Mouse (Mus musculus): ENCODE data around the gene B3gat2. TPM values are rescaled to one million over a fixed set of nuclear protein-coding genes. Genes with fewer than 3 reads are reported as not detected.

Gene B3gat2
- polyA plus RNA-seq, 1 experiment: not detected

GRCm38 (mm10) chr1:23826887-23827758 lies 65.6 kb downstream of the B3gat2 start:
- H3K4me3 ChIP-seq (ENCODE audit: insufficient read depth, low read length): no peak overlapping the region
- H3K4me1 ChIP-seq (ENCODE audit: control insufficient read depth, insufficient read depth, low read length): no peaks in the 10 kb centered on the region
- no peak overlapping the region for H3K27ac ChIP-seq (ENCODE audit: insufficient read depth, low read depth, low read length)
- TF ChIP-seq CTCF (IDR thresholded peaks at IDR 0.05; ENCODE audit: low read depth, low read length) (peak; percentile 66; the same call in 1 of the 2 replicates), POLR2A (IDR thresholded peaks at IDR 0.05; ENCODE audit: borderline replicate concordance, low read depth, low read length) (no peak)

GRCm38 (mm10) chr1:23834246-23834645 lies 72.7 kb downstream of the B3gat2 start:
- TF ChIP-seq CTCF (IDR thresholded peaks at IDR 0.05; ENCODE audit: low read depth, low read length) (no peak), POLR2A (IDR thresholded peaks at IDR 0.05; ENCODE audit: borderline replicate concordance, low read depth, low read length) (no peak)
- Histone ChIP-seq H3K4me1 (ENCODE audit: control insufficient read depth, insufficient read depth, low read length) (no peaks in the 10 kb centered on the region), H3K4me3 (ENCODE audit: insufficient read depth, low read length) (no peak overlapping the region), H3K27ac (ENCODE audit: insufficient read depth, low read depth, low read length) (no peak overlapping the region)

DNA sequence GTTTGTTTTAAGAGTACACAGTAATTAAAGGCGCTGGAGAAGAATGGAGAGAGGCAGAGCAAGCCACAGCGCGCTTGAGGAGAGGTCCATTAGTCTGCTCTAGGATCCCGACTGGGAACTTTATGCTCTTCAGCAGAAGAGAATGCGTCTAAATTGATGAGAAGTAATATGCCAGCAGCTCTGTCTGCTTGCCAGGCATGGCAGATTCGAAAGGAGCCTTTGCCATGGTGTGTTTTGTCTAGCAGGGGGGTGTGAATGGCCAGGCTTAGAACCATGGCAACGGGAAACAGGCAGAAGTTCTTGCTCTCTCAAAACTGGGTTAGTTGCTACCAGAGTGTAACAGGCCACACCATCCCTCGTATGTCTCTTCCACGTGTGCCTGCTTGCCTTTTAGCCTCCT lies 73.3 kb downstream of the B3gat2 start:
- TF ChIP-seq POLR2A (IDR thresholded peaks at IDR 0.05; ENCODE audit: borderline replicate concordance, low read depth, low read length) (no peak), CTCF (IDR thresholded peaks at IDR 0.05; ENCODE audit: low read depth, low read length) (no peak)
- Histone ChIP-seq H3K27ac (ENCODE audit: insufficient read depth, low read depth, low read length) (no peak overlapping the region), H3K4me3 (ENCODE audit: insufficient read depth, low read length) (no peak overlapping the region)

GRCm38 (mm10) chr1:23836630-23837029 lies 75.1 kb downstream of the B3gat2 start:
- Histone ChIP-seq H3K4me1 (ENCODE audit: control insufficient read depth, insufficient read depth, low read length) (no peaks in the 10 kb centered on the region), H3K27ac (ENCODE audit: insufficient read depth, low read depth, low read length) (no peak overlapping the region)
- TF ChIP-seq CTCF (IDR thresholded peaks at IDR 0.05; ENCODE audit: low read depth, low read length) (no peak), POLR2A (IDR thresholded peaks at IDR 0.05; ENCODE audit: borderline replicate concordance, low read depth, low read length) (no peak)

More for the DNA sequence above, 73.3 kb downstream of the B3gat2 start:
- H3K4me1 ChIP-seq (ENCODE audit: control insufficient read depth, insufficient read depth, low read length): no peaks in the 10 kb centered on the region

DNA sequence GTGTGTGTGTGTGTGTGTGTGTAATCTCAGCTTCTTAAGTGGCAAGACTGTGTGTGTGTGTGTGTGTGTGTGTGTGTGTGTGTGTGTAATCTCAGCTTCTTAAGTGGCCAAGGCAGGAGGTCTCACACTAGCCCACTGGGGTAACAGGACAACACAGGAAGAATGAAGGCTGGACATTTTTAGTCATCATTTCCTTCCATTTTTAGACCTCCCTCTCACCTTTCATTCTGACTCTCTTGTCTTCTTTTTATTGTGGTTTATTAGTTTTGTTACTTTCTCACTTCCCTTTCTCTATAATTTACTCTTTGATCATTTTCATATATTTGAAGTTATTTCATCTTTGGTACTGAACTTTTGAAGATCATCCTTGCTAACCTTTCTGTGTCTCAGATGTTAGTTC lies 79.4 kb downstream of the B3gat2 start:
- Histone ChIP-seq H3K27ac (ENCODE audit: insufficient read depth, low read depth, low read length) (no peak overlapping the region), H3K4me3 (ENCODE audit: insufficient read depth, low read length) (no peak overlapping the region), H3K4me1 (ENCODE audit: control insufficient read depth, insufficient read depth, low read length) (peaks cover 10% of the 10 kb centered on the region)
- no peak for TF ChIP-seq CTCF (IDR thresholded peaks at IDR 0.05; ENCODE audit: low read depth, low read length)
- TF ChIP-seq POLR2A (IDR thresholded peaks at IDR 0.05; ENCODE audit: borderline replicate concordance, low read depth, low read length): no peak

More at GRCm38 (mm10) chr1:23836630-23837029, 75.1 kb downstream of the B3gat2 start:
- no peak overlapping the region for H3K4me3 ChIP-seq (ENCODE audit: insufficient read depth, low read length)

DNA sequence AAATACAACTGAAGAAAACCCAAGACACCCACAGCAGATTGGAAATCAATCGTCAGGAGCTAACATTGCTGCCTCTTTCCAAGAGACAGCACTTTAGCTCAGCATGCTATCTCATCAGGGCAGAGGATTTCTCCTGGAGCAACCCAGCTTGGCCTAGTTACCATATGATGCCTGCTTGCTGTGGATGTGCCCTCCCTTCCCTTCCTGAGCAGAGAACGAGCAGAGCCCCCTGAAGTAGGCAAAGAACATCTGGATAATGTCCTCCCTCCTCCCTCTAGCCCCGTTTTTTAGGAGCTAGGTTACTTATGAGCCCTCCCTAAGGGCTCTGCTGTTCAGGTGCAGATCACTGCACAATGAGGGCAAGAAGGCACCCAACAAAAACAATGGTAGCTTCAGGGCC lies 81.1 kb downstream of the B3gat2 start:
- no peak overlapping the region for H3K4me3 ChIP-seq (ENCODE audit: insufficient read depth, low read length)
- H3K4me1 ChIP-seq (ENCODE audit: control insufficient read depth, insufficient read depth, low read length): peaks cover 10% of the 10 kb centered on the region
- no peak for TF ChIP-seq CTCF (IDR thresholded peaks at IDR 0.05; ENCODE audit: low read depth, low read length)
- no peak overlapping the region for H3K27ac ChIP-seq (ENCODE audit: insufficient read depth, low read depth, low read length)

GRCm38 (mm10) chr1:23843790-23844189 lies 82.2 kb downstream of the B3gat2 start:
- H3K4me3 ChIP-seq (ENCODE audit: insufficient read depth, low read length): no peak overlapping the region
- no peak for TF ChIP-seq CTCF (IDR thresholded peaks at IDR 0.05; ENCODE audit: low read depth, low read length)
- TF ChIP-seq POLR2A (IDR thresholded peaks at IDR 0.05; ENCODE audit: borderline replicate concordance, low read depth, low read length): no peak
- H3K27ac ChIP-seq (ENCODE audit: insufficient read depth, low read depth, low read length): peak overlapping the region; percentile 65
- peaks cover 10% of the 10 kb centered on the region for H3K4me1 ChIP-seq (ENCODE audit: control insufficient read depth, insufficient read depth, low read length)

- no peak for TF ChIP-seq POLR2A (IDR thresholded peaks at IDR 0.05; ENCODE audit: borderline replicate concordance, low read depth, low read length)
- TF ChIP-seq CTCF (IDR thresholded peaks at IDR 0.05; ENCODE audit: low read depth, low read length): no peak
- H3K27ac ChIP-seq (ENCODE audit: insufficient read depth, low read depth, low read length): no peak overlapping the region
- peaks cover 10% of the 10 kb centered on the region for H3K4me1 ChIP-seq (ENCODE audit: control insufficient read depth, insufficient read depth, low read length)
- H3K4me3 ChIP-seq (ENCODE audit: insufficient read depth, low read length): no peak overlapping the region
These were observed 83.5 kb downstream of the B3gat2 start for GRCm38 (mm10) chr1:23845007-23845406.

GRCm38 (mm10) chr1:23846044-23846680 lies 84.6 kb downstream of the B3gat2 start:
- TF ChIP-seq POLR2A (IDR thresholded peaks at IDR 0.05; ENCODE audit: borderline replicate concordance, low read depth, low read length) (no peak), CTCF (IDR thresholded peaks at IDR 0.05; ENCODE audit: low read depth, low read length) (no peak)
- Histone ChIP-seq H3K27ac (ENCODE audit: insufficient read depth, low read depth, low read length) (no peak overlapping the region), H3K4me1 (ENCODE audit: control insufficient read depth, insufficient read depth, low read length) (peaks cover 10% of the 10 kb centered on the region), H3K4me3 (ENCODE audit: insufficient read depth, low read length) (no peak overlapping the region)

DNA sequence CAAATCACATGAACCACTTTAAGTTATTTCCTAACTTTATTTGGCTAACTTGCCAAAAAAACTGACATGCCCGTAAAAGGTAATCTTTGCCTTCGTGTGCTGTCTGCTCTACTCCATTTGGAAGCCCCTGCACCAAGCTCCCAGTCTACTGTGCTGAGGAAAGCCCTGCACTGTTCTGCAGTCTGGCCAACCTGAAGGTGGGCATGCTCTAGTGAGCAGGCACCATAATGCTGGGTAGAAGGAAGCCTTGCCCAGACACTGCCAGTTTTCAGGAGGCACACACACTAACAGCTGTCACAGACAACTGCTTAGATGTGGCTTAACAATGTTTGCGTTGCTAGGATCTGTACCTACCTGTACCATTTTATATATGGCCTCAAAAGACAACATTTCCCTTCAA lies 94.1 kb downstream of the B3gat2 start:
- TF ChIP-seq CTCF (IDR thresholded peaks at IDR 0.05; ENCODE audit: low read depth, low read length) (no peak), POLR2A (IDR thresholded peaks at IDR 0.05; ENCODE audit: borderline replicate concordance, low read depth, low read length) (no peak)
- H3K4me1 ChIP-seq (ENCODE audit: control insufficient read depth, insufficient read depth, low read length): no peaks in the 10 kb centered on the region
- no peak overlapping the region for H3K4me3 ChIP-seq (ENCODE audit: insufficient read depth, low read length)
- no peak overlapping the region for H3K27ac ChIP-seq (ENCODE audit: insufficient read depth, low read depth, low read length)
